Mouse (Mus musculus): ENCODE data around the gene Zbtb46.
"Not testable (repeated sequence)": the region's sequence is repeated elsewhere in the genome, so short reads cannot be mapped to it uniquely, and the experiment has no call there.

Zbtb46 gene

DNA sequence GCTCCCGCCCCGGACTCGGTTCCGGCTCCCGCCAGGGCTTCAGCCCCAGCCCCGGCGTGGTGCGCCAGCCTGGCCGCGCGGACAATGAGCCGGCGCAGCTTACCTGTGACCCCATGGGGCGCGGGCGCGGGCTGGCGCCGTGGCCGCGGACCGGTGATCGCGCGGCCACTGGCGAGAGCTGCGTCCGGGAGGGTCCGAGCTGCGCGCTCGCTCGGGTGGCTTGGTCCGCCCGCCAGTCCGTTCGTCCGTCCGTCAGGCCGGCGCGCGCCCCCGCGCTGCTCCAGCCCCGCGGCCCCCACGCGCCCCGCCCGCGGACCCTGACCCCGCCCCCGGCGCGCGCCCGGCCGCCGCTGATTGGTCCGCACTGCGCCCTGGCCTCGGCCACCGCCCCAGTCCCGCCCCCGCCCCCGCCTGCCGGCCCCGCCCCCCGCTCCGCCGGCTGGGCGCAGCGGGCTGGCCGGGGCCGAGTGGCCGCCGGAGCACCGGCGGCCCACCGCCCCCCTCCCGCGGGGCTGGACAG lies at the start of gene Zbtb46:
Gene Zbtb46 (minus strand): TSS at position 274 of the 520 bp plus-strand sequence.
- peak; percentile 51 to 75 for DNase-seq (ENCODE audit: low spot score in 2 of 2)

- no peak for DNase-seq (ENCODE audit: low spot score in 2 of 2)
Observed at GRCm38 (mm10) chr2:181498644-181499043, 39.4 kb upstream of the Zbtb46 start.

DNA sequence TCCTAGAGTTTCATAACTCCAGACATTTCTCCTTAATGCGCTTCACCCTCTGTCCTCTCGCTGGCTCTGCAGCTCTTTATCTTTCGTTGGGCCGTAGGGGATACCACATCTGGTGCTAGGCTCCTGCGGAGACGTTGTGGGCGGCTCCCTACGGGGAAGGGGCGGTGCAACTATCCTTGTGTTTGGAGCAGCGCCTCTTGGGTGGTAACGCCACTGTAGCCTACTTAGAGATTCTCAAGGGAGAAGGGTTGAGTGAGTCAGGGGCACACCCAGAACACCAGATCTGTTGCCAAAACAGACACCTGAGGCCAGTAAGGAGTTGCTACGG lies 38.3 kb upstream of the Zbtb46 start:
- DNase-seq (ENCODE audit: low spot score in 2 of 2) = peak in 1 of 2 experiments; percentile 41

DNA sequence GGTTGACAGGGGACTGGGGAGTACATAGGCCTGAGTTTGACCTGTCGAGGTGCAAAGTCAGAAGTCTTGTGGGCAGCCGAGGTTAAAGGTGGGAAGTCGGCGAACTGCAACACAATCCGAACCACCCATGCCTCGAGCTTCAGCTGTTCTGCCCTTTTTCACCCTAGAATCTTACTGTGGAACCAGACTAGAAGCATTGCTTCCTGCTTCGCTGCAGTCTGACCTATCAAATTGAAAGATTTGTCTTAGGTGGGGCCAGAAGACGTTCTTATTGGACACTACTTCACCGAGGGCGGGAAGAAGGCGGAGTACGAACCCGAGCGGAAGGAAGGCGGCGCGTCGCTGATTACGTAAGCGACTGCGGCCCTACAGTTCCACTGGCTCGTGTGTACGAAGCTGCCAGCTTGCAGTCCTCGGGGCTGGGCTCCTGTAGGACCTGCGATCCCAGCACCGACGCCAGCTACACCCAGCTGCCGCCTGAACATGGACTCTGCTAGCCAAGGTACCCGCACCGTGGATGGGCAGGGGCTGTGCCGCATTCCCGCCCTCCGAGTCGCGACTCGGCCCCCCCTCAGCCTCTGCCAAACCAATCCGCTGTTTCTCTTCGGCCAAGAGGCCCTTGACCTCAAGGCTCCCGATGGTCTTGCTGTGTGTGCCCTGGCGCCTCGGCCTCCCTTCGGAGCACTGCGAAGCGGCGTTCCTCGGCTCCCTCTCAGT lies 37.8 kb upstream of the Zbtb46 start, which contains the start of gene Tpd52l2:
Gene Tpd52l2 (plus strand): TSS at position 312 of the 717 bp plus-strand sequence.
- peak; percentile 90 for DNase-seq (ENCODE audit: low spot score in 2 of 2)

- peak; percentile 47 to 58 for DNase-seq (ENCODE audit: low spot score in 2 of 2)
Observed at GRCm38 (mm10) chr2:181496281-181496680, 37.1 kb upstream of the Zbtb46 start.

- DNase-seq (ENCODE audit: low spot score in 2 of 2) = not testable (repeated sequence)
Observed at GRCm38 (mm10) chr2:181495845-181496244, 36.6 kb upstream of the Zbtb46 start.

DNA sequence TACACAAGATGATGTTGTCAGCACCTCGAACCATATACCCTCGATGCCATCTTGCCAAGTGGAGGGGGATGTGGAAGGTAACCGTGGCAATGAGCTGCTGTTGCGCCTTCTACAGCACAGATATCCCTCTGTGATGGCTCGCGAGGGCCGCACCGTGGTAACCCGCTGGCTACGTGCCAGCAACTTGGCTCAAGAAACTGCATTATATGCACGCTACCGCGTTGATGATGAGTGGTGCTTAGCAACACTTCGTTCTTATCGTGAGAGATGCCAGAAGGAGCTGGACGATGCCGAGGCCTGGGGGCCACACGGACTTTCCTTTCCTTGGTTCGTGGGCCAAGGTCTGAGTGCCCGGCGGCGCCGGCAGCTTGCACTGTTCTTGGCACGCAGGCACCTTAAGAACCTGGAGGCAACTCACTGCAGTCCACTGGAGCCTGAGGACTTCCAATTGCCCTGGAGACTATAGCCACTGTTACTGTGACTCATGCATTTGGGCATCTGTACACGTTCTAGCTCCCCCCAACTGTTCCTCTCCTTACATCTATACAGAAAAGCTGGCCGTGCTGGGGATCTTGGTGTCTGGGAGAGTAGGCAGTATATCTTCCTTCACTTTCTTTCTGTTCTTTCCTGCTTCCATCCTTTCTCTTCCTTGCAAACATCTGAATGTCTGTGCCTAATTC lies 35.2 kb upstream of the Zbtb46 start:
- no peak for DNase-seq (ENCODE audit: low spot score in 2 of 2)

GRCm38 (mm10) chr2:181493156-181493927 lies 34.1 kb upstream of the Zbtb46 start, which contains the start of gene Abhd16b:
Gene Abhd16b (plus strand): TSS chr2:181493206.
- DNase-seq (ENCODE audit: low spot score in 2 of 2) = peak in 1 of 2 experiments; percentile 17

DNA sequence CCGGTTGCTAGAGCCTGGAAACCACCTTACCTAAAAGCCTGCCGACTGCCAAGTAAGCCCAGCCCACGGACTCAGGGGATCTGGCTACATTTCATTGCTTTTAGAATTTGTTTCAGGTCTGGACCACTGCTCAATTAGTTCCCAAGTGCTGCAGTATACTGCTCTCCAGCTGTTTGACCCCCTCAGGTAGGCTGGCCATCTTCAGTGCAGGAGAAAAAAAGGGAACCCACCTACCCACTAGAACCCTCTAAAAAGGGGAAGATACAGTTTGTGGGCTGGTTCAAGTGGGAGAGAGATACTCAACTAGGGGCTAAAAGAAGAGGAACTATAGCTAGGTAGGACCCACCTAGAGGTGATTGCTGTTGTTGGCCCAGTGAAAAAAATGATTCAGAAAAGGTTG lies 33.0 kb upstream of the Zbtb46 start:
- DNase-seq (ENCODE audit: low spot score in 2 of 2) = no peak

DNA sequence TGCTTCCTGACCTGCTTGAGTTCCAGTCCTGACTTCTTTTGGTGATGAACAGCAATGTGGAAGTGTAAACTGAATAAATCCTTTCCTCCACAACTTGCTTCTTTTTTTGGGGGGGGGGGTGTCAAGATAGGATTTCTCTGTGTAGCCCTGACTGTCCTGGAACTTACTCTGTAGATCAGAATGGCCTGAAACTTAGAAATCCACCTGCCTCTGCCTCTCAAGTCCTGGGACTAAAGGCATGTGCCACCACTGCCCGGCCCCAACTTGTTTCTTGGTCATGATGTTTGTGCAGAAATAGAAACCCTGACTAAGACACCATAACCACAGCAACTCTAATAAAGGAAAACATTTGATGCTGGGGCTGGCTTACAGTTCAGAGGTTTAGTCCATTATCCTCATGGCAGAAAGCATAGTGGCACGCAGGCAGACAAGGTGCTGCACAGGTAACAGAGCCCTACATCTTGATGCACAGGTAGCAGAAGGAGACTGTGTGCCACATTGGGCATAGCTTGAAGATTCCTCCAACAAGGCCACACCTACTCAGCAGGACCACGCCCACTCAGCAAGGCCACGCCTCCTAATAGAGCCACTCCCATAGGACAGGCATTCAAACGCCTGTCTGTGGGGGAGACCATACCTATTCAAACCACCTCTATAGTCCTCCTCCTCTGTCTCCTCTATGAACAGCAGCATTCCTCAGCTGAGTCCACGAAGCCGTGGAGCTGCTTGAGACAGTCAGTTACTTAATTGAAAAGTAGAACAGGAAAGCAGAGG lies 32.4 kb upstream of the Zbtb46 start:
- DNase-seq (ENCODE audit: low spot score in 2 of 2) = no peak

DNA sequence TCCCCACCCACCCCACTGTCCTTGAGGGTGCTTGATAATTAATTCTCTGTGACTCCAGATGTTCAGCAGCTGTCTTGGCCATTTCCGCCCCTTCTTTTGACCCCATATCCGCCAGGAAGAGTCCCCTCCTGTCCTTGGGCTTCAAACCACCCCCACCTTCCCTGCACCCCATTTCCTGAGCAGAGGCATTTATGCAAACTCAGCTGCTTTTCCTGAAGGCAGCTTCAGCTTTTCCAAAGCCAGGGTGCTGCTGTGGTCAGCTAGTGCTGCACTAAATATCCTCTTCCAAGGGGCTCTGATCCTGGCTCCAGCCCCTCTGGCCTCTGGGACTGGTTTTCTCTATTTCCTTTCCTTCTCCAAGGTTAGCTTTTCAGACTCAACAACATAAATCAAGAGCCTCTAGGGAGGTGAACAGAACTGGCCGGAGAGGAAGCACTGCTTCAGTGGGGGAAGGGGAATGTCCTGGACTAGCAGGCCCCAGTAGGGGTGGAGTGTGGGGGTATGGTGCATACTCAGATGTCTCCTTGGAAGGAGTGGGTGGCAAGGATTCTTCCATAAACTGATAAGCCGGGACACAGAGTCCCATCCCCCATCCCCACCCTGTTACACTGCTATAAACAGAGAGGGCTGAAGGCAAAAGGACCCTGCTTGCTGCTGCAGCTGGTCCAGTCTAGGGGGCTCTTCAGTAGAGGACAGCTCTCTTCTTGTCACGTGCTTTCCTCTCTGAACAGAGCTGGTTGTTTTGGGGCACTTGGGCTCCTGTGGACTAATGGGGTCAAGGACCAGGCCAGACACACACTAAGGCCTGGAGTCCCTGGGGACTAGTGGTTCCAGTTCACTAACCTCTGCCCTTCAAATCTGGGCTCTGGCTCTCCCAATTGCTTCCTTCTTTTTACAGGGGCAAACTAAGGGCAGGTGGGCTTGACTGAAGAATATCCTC lies 28.4 kb upstream of the Zbtb46 start:
- DNase-seq (ENCODE audit: low spot score in 2 of 2) = no peak

GRCm38 (mm10) chr2:181485741-181486140 lies 26.5 kb upstream of the Zbtb46 start:
- no peak for DNase-seq (ENCODE audit: low spot score in 2 of 2)

DNA sequence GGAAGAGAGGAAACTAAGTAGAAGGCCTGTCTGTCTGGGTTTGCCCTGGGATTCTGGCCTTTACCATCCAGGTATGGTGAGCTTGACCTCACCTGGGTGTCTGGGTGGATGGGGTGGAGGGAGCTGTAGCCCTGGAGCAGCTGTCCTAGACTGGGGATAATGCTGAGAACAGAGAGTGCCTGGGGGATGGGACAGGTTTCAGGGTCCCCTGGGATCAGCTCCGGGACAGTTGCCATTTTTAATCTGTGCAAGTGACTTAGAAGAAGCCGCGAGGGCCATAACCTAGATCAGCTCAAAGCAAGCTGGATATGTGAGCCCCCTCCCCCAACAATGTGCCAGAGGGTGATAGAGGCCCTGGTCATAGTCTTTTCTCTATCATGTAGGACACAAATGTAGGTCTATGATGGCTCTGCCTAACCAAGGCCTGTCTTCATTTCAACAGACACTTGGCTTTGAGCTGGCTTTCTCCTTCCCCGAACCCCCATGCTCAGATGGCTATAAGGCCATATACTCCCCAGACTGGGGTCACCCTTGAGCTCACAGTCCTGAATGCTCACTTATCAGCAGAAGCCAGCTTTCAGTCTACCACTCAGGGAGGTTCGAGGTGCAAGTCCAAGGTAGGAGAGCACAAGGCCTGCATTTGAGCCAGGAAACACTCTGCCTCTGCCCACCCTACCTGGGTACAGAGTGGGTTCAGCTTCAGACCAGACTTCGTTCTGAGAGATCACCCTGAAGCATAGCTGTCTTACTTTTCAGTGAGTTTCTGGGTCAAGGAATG lies 25.4 kb upstream of the Zbtb46 start:
- DNase-seq (ENCODE audit: low spot score in 2 of 2) = no peak

DNA sequence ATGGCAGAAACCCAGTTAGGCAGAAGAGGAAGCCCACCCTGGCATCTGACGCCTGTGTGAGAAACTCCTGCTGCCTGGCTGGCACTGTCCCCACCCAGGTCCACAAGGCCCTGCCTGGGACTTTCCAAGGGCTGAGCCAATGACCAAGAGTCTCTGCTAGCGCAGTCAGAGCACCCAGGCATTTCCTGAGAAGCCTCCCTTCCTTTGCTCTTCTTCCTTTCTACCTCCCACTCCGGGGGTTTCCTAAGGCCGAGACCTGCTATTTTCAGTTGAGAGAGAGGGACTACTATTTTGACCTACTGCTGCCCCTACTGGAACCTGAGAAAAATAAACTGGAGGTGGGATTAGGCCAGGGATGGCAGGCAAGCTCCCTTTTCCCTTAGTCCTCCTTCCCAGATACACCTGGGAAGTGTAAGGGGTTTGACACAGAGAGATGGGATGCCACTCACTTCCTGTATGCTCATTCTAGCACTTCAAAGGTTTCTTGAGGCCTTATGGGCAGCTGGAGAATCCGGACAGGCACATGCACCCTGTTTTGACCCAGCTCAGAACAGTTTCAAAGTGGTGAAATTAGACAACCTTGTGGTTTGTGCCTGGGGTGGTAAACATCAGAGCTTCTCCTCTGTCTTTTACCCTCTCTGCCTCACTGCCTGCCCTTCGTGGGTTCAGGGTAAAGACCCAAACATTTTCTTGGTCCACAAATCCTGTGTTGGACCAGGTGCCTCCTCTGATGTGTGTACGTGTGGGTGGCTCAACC lies 24.5 kb upstream of the Zbtb46 start:
- DNase-seq (ENCODE audit: low spot score in 2 of 2) = no peak

GRCm38 (mm10) chr2:181483120-181483519 lies 23.9 kb upstream of the Zbtb46 start:
- DNase-seq (ENCODE audit: low spot score in 2 of 2) = no peak

- no peak for DNase-seq (ENCODE audit: low spot score in 2 of 2)
Observed at GRCm38 (mm10) chr2:181472256-181472827, 13.1 kb upstream of the Zbtb46 start.

DNA sequence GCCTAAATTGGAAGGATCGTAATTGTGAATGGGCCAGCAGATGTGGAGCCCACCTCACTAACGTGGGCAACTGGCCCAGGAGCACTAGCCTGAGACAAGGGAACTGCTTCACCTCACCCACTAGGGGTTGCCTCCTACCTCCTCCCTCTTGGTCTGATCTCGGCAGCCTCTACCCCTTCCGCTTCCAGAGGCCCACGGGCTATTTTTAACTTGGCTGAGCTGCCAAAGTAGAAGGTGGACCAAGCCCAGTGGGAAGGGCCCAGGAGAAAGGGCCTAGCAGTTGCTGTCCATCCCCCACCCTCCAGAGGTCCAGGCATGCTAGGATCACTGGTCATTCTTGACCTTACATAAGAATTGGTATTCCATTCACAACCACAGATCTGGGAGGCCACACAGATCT lies 12.0 kb upstream of the Zbtb46 start:
- no peak for DNase-seq (ENCODE audit: low spot score in 2 of 2)

GRCm38 (mm10) chr2:181470285-181470684 lies 11.1 kb upstream of the Zbtb46 start:
- no peak for DNase-seq (ENCODE audit: low spot score in 2 of 2)
